Comparison of ENCODE assay signal across 9 mouse cellular contexts in genomic region chr1:58770111-58770720, GRCm38 (mm10). TPM values are rescaled to one million over a fixed set of nuclear protein-coding genes. Genes with fewer than 3 reads are reported as not detected.
DNase-seq lines count a peak whose midpoint lies in the region; ATAC-seq and TF ChIP-seq lines count a peak whose summit lies in the region.
"Had no signal": no experiment of that assay in that cellular context is flagged by ENCODE, and none has a peak within 500 bp of the region (broad histone marks: within the 10 kb centered on the region; RNA-seq: fewer than 3 reads in every experiment).

No protein-coding gene starts in this region.

- intact Hi-C loops in heart, postnatal 25 days (cut with DNase I): loop anchor here (1.0 to 2.0 kb wide), 4 partner anchors 33 to 469 kb away; no protein-coding TSS in a partner anchor

- TF ChIP-seq CTCF in layer of hippocampus, adult 2 months (conservative IDR thresholded peaks at IDR 0.05): peak; percentile 72

- no peak overlapping the region for H3K4me3 ChIP-seq in layer of hippocampus, adult 2 months
- H3K4me3 ChIP-seq: liver, embryonic 13.5 days had no signal

- peak; percentile 94 for DNase-seq in heart, adult 11 months
- DNase-seq in heart, postnatal 25 days (ENCODE audit: low spot score): no peak
- peak; percentile 75 to 78 for DNase-seq in B cell, adult 2 months
- peak; percentile 74 for DNase-seq in adrenal gland, postnatal 14 days
- peak; percentile 20 for DNase-seq in fibroblast of lung, adult 2 months (ENCODE audit: low read depth)
- peak in 1 of 2 experiments; percentile 59 for DNase-seq in layer of hippocampus, adult 2 months (ENCODE audit: low spot score in 2 of 2)
- DNase-seq in testis, postnatal 10 days (ENCODE audit: low spot score): no peak
- DNase-seq: liver, embryonic 13.5 days had no signal

- no peak overlapping the region for H3K27ac ChIP-seq in layer of hippocampus, adult 2 months
- H3K27ac ChIP-seq: liver, embryonic 13.5 days had no signal

- ATAC-seq in megakaryocyte progenitor cell, adult 5-6 weeks (replicated peaks; ENCODE audit: poor library complexity): peak; percentile 68

RNA-seq across cellular contexts. Expression of gene Casp8, which starts 25.0 kb away (rescaled TPM):
- total RNA-seq in heart, postnatal 25 days (2021): 1 to 10 TPM; 8.0 to 8.2 TPM
- 20.2 and 25.4 TPM in 2 replicates for total RNA-seq in adrenal gland, postnatal 14 days (2021)
- total RNA-seq in layer of hippocampus, adult 2 months (2021): 1 to 10 TPM; 1.9 to 2.1 TPM
- 182 and 183 TPM in 2 replicates for total RNA-seq in megakaryocyte progenitor cell, adult 5-6 weeks (2015)
- 124 and 136 TPM in 2 replicates for total RNA-seq in megakaryocyte progenitor cell, adult 5-6 weeks (2017)

RNA-seq across cellular contexts. Expression of gene Cflar, which starts 58.9 kb away (rescaled TPM):
- 10 to 100 TPM; 52.1 to 59.3 TPM for total RNA-seq in heart, postnatal 25 days (2021)
- total RNA-seq in adrenal gland, postnatal 14 days (2021): 110 and 121 TPM in 2 replicates
- 10 to 100 TPM; 32.9 to 35.2 TPM for total RNA-seq in layer of hippocampus, adult 2 months (2021)
- 60.9 and 71.6 TPM in 2 replicates for total RNA-seq in megakaryocyte progenitor cell, adult 5-6 weeks (2015)
- total RNA-seq in megakaryocyte progenitor cell, adult 5-6 weeks (2017): 87.5 and 121 TPM in 2 replicates

Comparison
In these comparisons a context has a peak if more than half of its experiments do, and no peak if none do; other contexts are left out.
1. DNase-seq: peak in heart, adult 11 months (single experiment), B cell, adult 2 months (2 of 2), adrenal gland, postnatal 14 days (single experiment) and fibroblast of lung, adult 2 months (single experiment); none in heart, postnatal 25 days (single experiment) and testis, postnatal 10 days (single experiment).